Mouse (Mus musculus) kidney, postnatal 4 days (tissue): ENCODE measurements at regions not wholly inside any gene's neighbourhood (a gene's known extent, or its start where the extent isn't known, plus 50 kb on each side); places are given as distances from the start of the nearest gene placed in this dataset.
A peak's percentile ranks its signal among the peaks of the same experiment; 100 is the strongest.

Source experiments
- DNase-seq, 2 experiments: peaks; one replicate each; pipeline ENCODE4 v3.0.0; 2021; ENCODE audit warnings: mixed read lengths in 2 of 2

- no peak for DNase-seq
Measured at GRCm38 (mm10) chr2:105544099-105544498, 124.6 kb upstream of the Pax6 start.

- DNase-seq, result peak in 1 of 2 experiments; percentile 7
Measured at GRCm38 (mm10) chr2:105552092-105552491, 116.6 kb upstream of the Pax6 start.

- DNase-seq, result no peak
Measured at GRCm38 (mm10) chr2:105586782-105587181, 81.9 kb upstream of the Pax6 start.

GRCm38 (mm10) chr2:105594131-105594530, 74.6 kb upstream of the Pax6 start:
- no peak for DNase-seq

- DNase-seq, result no peak
Measured at GRCm38 (mm10) chr2:105604553-105605116, 64.1 kb upstream of the Pax6 start.

GRCm38 (mm10) chr2:105607969-105608538, 60.6 kb upstream of the Pax6 start:
- DNase-seq, result no peak

- no peak for DNase-seq
Measured at GRCm38 (mm10) chr2:105608756-105609155, 59.9 kb upstream of the Pax6 start.

GRCm38 (mm10) chr2:105611014-105611413, 57.7 kb upstream of the Pax6 start:
- DNase-seq, result no peak

GRCm38 (mm10) chr2:105611651-105612050, 57.0 kb upstream of the Pax6 start:
- DNase-seq, result no peak

- peak; percentile 5 to 14 for DNase-seq
Measured at GRCm38 (mm10) chr2:105612051-105612664, 56.5 kb upstream of the Pax6 start.

- no peak for DNase-seq
Measured at GRCm38 (mm10) chr2:105612706-105613105, 56.0 kb upstream of the Pax6 start.

GRCm38 (mm10) chr2:105613243-105613642, 55.5 kb upstream of the Pax6 start:
- DNase-seq, result no peak

GRCm38 (mm10) chr2:105615891-105616733, 52.6 kb upstream of the Pax6 start:
- peak; percentile 62 to 67 for DNase-seq
